Mouse (Mus musculus): ENCODE measurements at regions not wholly inside any gene's neighbourhood (a gene's known extent, or its start where the extent isn't known, plus 50 kb on each side); places are given as distances from the start of the nearest gene placed in this dataset.

DNA sequence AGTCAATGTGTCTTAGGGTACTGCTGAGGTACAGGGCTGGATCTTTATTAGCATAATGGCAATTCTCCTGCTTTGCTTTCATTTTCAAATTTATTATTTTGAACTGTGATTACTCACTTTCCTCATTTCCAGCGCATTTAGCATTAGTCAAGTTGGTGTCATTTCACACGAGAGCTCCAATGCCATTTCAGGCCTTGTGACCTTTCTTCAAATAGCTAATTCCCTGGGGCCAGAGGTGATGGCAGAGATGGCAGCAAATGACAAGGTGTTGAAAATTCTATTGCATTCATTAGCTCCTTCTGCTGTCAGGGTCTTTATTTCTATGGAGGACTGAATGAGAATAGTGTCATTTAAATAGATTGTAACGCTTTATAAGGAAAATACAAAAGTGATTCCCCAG is 300.9 kb upstream of the Dcn start:
- TF ChIP-seq CTCF (IDR thresholded peaks at IDR 0.05; ENCODE audit: control insufficient read depth, insufficient read depth, insufficient replicate concordance, low read depth, low read length) (no peak), POLR2A (IDR thresholded peaks at IDR 0.05; ENCODE audit: control insufficient read depth, low read depth, low read length) (no peak)
